In the genomic region with DNA sequence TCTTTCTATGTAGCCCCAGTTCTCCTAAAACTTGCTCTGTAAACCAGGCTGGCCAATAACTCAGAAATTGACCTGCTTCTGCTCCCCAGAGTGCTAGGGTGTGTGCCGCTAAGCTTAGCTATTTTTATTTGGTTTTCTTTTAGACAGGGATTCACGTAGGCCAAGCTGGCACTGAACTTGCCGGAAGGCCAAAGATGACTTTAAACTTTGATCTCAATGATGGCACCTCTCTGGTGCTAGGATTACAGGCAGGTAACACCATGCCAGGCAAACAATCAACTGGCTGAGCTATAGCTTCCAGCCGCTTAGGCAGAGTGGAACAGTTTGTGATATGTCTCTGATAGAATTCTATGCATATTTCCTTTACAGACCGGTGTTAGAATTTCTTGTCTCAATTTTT, we compare ENCODE assay signal across 28 mouse cellular contexts. TPM values are rescaled to one million over a fixed set of nuclear protein-coding genes. Genes with fewer than 3 reads are reported as not detected.
"Had no signal": no experiment of that assay in that cellular context is flagged by ENCODE, and none has a peak within 500 bp of the region (broad histone marks: within the 10 kb centered on the region; RNA-seq: fewer than 3 reads in every experiment).

No protein-coding gene starts in this region.

- H3K4me3 ChIP-seq: embryonic facial prominence, embryonic 10.5 days; embryonic facial prominence, embryonic 12.5 days; embryonic facial prominence, embryonic 13.5 days; embryonic facial prominence, embryonic 15.5 days; erythroblast, embryonic 14.5 days; forebrain, embryonic 10.5 days; forebrain, embryonic 12.5 days; forebrain, embryonic 13.5 days; forebrain, embryonic 15.5 days; gastrocnemius, adult 2 months had no signal

- H3K27me3 ChIP-seq: embryonic facial prominence, embryonic 12.5 days; embryonic facial prominence, embryonic 13.5 days; embryonic facial prominence, embryonic 15.5 days; forebrain, embryonic 12.5 days; forebrain, embryonic 13.5 days; forebrain, embryonic 15.5 days had no signal

- H3K9ac ChIP-seq: embryonic facial prominence, embryonic 12.5 days; embryonic facial prominence, embryonic 13.5 days; embryonic facial prominence, embryonic 15.5 days; forebrain, embryonic 12.5 days; forebrain, embryonic 13.5 days; forebrain, embryonic 15.5 days; forebrain, postnatal 0 days had no signal

- H3K36me3 ChIP-seq: embryonic facial prominence, embryonic 10.5 days; embryonic facial prominence, embryonic 12.5 days; embryonic facial prominence, embryonic 13.5 days; embryonic facial prominence, embryonic 15.5 days; forebrain, embryonic 10.5 days; forebrain, embryonic 12.5 days; forebrain, embryonic 15.5 days had no signal

- H3K4me2 ChIP-seq: embryonic facial prominence, embryonic 12.5 days; embryonic facial prominence, embryonic 13.5 days; embryonic facial prominence, embryonic 15.5 days; forebrain, embryonic 12.5 days; forebrain, embryonic 13.5 days; forebrain, embryonic 15.5 days had no signal

- H3K4me1 ChIP-seq: embryonic facial prominence, embryonic 12.5 days; embryonic facial prominence, embryonic 15.5 days; forebrain, embryonic 10.5 days; forebrain, embryonic 12.5 days; forebrain, embryonic 13.5 days; forebrain, embryonic 15.5 days had no signal

- H3K9me3 ChIP-seq: embryonic facial prominence, embryonic 10.5 days; embryonic facial prominence, embryonic 12.5 days; embryonic facial prominence, embryonic 13.5 days; embryonic facial prominence, embryonic 15.5 days; forebrain, embryonic 10.5 days; forebrain, embryonic 12.5 days; forebrain, embryonic 13.5 days; forebrain, embryonic 15.5 days had no signal

- H3K27ac ChIP-seq: embryonic facial prominence, embryonic 10.5 days; embryonic facial prominence, embryonic 12.5 days; embryonic facial prominence, embryonic 13.5 days; embryonic facial prominence, embryonic 15.5 days; forebrain, embryonic 10.5 days; forebrain, embryonic 12.5 days; forebrain, embryonic 13.5 days; forebrain, embryonic 15.5 days; gastrocnemius, adult 2 months had no signal

- ATAC-seq: forebrain, embryonic 13.5 days; forebrain, embryonic 14.5 days; forebrain, embryonic 15.5 days; forebrain, embryonic 16.5 days; forebrain, postnatal 0 days had no signal

- DNase-seq: cerebellum, adult 2 months; cerebellum, adult 8-10 months; cerebellum, adult 9-10 months; cerebellum, adult 9-11 months; cerebellum, postnatal 10 days; cerebellum, postnatal 14 days; cerebellum, postnatal 25 days; cerebellum, postnatal 36 days; embryo, embryonic 11 days; forebrain, postnatal 0 days; gastrocnemius, adult 2 months; gastrocnemius, postnatal 10 days; gastrocnemius, postnatal 14 days; gastrocnemius, postnatal 25 days; gastrocnemius, postnatal 36 days; heart, adult 11 months; heart, adult 18-20 months had no signal

RNA-seq across cellular contexts. Expression of gene Kitl, which starts 33.5 kb away (rescaled TPM):
- polyA plus RNA-seq: erythroblast, embryonic 14.5 days had no signal
